Mouse (Mus musculus): Measurements from ENCODE around the gene Vav2.

Vav2 gene

DNA sequence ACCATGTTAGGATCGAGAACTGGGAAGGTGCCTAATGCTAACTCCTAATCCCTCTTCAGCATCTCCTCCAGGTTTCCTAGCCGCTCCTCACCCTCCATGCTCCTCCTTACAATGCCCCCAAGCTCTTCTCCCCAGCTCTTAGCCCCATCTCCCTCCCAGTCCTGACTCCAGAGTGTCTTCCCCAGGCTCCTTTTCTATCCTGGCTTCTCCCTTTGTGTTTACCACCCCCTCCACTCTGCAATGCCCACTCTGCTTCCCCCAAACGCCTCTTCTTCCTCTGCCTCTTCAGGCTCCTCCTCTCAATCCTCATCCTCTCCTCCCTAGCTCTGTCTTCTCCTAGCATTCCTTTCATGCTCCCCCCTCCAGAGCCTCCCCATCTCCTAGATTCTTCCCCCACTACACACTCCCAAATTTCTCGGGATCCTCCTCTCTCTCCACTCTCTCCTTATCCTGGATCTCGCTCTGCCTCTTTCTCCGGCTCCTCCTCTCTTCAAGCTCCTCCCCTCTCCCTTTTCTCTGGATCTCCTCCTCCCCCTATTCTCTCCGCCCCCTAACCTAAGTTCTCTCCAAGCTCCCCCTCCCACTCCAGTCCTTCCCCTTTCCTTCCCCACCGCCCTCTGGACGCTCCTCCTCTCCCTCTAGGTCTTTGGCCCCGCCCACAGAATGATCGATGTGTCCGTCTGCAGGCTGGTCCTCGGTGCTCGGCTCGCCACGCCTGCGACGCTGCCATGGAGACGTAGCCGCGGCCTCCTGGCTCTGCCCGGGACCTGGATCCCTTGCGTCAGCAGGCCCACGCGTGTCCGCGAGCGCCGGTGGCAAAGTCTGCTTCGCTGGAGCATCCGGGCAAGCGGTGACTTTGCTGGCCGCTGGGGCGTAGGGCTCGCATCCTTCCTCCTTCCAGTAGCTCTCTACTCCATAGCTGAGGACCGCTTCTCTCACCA, 15.2 kb upstream of the Vav2 start, which contains the start of gene Brd3os:
Brd3os (plus strand) TSS at position 558 of the 941 bp plus-strand sequence.
- DNase-seq (ENCODE audit: low read depth, low spot score) = peak; percentile 99

DNA sequence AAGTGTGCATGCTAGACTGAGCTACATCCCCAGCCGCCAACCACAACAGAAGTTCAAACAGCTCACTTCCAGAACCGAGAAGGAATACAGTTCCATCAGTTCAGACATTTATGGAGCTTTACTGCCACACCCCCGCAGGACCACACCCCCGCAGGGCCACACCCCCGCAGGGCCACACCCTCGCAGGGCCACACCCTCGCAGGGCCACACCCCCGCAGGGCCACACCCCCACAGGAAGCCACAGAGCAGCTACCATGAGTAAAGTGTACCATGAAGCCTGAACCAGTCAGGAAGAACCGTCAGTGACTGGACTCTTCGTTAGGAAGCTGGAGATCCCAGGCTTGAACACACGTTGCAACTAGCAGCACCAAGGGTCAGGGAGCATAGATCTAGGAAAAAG, 11.4 kb upstream of the Vav2 start:
- DNase-seq (ENCODE audit: low read depth, low spot score) = peak; percentile 48

DNA sequence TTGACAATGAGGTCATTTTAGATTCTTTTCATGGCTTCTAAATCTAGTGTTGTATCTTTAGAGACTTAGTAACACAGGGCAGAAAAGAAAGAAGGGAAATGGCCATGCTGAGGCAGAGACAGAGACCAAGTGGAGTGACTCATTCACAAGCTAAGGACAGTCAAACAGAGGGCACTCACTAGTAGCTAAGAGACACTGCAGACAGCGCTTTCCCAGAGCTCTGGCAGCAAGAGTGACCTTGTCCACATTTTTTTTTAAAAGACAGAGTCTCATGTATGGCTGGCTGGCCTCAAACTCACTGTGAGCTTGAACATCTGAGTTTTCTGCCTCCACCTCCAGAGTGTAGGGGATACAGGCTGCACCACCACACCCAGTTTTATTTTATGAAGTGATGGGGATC, 11.0 kb upstream of the Vav2 start:
- DNase-seq (ENCODE audit: low read depth, low spot score) = no peak

DNA sequence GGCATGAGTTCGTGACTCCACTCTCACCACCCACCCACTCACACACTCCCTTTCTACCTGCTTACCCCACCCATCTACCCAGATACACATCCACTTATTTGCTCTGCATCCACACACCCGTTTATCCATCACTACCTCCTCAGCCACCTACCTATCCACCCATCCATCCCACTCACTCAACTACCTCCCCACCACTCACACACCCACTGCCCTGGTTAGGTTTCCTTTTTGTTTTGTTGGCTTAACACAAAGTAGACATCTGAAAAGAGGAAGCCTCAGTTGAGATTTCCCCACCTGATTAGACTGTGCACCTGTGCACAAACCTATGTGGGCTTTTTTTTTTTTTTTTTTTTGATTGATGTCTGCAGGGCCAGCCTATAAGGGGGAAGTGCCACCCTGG, 5.8 kb upstream of the Vav2 start:
- DNase-seq (ENCODE audit: low read depth, low spot score) = no peak

DNA sequence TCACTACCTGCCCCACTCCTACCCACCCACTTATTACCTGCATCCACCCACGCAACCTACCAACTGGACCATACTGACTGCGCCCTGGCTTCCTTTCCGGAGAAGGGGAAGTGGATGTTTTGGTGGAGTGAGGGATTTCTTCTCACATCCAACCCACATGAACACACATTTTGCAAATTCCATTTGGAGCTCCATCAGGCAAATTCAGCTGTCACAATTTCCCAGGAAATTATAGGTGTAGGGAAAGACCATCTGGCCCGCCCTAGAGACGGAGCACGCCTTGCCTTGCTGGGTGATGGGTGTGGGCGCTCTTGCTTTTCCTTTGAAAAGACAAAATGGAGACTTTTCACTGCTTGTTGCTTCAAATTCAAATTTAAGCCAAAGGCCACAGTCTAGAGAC, 3.8 kb upstream of the Vav2 start:
- no peak for DNase-seq (ENCODE audit: low read depth, low spot score)

DNA sequence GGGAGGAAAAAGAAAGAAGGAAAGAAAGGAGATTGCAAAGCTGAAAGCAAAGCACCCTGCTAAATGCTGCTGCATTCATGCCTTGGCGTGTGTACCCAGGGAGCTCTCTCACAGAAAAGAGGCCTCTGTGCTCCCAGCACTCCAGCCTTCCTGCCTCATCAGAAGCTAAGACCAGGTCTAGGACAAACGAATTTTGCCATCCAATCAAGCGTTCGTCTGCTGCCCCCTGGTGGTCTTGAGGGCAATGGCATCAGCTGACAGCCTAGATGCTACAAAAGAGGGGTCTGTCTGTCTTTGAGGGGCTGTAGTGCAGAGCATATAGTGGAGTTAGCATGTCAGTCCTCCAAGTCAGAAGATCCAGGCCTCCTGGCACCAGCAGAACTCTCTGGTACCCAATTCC, 1.2 kb upstream of the Vav2 start:
- peak; percentile 86 for DNase-seq (ENCODE audit: low read depth, low spot score)

DNA sequence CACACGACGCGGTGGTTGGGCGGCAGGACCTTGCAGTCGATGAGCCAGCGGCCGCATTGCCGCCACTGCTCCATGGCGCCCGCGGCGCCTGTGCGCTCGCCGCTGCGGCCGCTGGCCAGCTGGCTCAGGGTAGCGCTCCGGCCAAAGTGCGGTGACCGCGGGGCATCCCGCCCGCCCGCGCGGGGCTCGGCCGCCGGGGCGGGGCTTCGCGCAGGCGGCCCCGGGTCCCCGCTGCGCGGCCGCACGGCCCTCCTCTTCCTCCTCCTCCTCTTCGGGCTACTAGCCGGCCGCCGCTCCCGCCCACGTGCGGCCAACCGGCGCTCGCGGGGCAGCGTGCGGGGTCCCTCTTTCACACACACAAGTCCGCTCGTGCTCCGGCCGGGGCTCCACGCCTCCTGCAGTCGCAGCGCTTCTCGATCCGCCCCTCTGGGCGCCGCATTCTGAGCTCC, 403 bp downstream of the Vav2 start:
- no peak for DNase-seq (ENCODE audit: low read depth, low spot score)

DNA sequence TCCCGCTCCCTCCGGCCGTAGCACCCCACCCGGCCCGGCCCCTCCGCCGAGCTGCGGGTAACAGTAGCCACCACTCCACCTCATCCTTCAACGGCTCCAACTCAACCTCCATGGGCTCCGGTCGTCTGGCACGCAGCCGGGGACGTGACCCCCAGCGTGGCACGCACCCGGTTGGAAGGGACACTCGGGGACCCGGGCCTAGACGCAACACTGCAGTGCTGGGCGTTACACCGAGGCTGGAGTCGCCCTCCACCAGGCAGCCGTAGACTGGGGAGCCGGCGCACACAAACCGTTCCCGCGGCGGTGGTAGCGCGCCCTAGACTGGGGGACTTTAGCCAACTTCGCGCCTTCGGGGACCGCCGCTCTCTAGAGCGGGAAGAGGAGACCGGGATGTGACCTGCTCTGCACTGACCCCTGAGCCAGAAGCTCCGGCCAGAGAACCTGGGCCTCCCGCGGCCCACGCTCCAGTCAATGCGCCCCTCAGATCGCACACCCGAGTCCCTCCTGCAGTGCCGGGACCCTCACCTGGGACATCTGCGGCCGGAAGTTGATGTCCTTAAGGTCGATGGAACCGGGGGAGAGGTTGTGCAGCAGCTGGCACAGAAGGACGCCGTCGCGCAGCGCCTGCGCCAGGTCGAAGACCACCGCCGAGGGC, 955 bp downstream of the Vav2 start:
- no peak for DNase-seq (ENCODE audit: low read depth, low spot score)

DNA sequence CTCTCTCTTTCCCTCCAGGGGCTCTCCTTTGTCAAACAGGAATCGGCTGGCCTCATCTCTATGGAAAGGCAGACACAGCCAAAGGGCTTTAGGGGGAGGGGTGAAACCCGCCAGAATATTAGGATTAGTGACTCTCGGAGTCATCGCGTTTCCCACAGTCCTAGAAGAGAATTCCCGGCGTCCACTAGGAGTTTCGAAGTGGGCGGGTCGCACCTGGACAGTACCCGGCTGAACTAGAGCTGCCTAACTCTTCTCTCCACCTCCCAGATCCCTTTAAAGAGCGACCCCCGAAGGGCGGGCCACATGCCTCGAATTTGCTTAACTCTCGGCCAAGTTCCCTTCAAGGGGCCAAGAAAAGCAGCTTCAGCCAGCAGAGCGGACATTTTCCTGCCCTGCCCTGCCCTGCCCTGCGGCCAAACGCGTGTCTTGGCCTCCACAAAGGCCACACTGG, 1.6 kb downstream of the Vav2 start:
- DNase-seq (ENCODE audit: low read depth, low spot score) = peak; percentile 68

DNA sequence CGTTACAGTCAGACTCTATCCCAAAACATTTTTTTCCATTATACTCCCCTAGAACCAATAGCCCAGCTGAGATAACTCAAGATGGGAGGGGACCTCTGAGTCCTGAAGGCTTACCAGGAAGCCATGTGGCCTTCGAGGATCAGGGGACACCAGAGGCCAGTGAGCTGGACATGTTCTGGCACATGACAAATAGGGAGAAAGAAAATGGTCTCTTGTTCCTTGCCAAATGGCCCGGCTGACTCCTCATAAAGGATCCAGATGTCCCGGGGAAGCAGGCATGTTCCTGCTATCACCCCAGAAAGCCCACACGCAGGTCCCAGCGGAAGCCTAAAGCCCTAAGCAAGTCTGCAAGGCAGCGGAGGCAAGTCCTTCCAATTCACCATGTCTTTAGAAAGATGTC, 3.2 kb downstream of the Vav2 start:
- DNase-seq (ENCODE audit: low read depth, low spot score) = no peak

DNA sequence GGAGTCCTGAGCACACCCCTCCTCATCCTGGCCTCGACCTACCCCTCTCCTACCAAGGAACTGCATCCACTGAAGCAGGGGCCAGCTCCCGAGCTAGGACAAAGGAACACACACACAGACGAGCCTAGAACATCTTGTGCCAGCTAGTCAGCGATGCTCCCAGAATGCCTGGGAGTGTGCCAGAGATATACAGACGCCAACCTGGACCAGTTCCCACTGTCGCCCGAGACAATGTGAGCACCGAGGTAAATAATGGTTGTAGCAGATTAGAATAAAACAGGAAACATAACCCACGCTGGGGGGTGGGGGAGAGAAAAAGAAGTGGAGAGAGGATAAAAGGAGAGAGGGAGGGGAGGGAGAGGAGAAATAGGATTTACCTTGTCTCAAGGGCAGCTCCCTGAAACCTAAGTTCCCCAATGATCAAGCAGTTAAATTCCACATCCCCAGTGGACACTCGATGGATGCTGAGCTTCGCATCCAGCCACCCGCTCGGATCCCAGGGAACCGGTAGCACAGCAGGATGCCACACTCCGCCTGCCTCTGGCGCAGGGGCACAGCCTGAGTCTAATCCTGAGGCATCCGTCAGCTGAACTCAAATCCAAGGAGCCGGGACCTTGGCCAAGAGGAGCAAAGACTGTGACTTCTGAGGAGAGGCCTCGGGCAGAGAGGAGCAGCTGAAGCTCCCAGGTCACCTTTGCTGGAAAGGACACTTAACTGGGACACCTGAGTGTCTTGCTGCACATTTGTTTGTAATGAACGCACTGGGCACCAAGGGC, 5.4 kb downstream of the Vav2 start:
- no peak for DNase-seq (ENCODE audit: low read depth, low spot score)

DNA sequence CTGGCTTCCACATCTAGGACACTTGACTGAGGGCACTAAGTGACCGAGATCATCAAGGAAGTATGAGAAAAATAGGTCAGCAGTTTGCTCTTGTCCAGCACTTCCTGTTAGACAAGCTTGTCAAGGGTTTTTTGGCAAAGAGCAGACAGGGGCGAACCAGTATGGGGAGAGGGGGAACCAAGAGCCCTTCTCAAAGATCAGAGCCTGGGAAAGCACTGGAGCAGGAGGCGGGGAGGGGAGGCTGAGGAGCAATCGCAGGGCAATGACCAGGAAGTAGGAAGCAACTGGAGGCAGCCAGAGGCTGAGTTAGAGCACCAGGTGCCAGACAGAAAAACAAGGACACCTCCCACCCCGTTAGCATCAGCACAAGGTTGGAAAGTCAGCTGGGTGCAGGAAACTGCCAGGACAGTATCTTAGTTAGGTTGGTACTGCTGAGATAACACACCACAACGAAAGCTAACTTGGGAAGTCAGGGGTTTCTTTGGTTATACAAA, 8.2 kb downstream of the Vav2 start:
- DNase-seq (ENCODE audit: low read depth, low spot score) = no peak

DNA sequence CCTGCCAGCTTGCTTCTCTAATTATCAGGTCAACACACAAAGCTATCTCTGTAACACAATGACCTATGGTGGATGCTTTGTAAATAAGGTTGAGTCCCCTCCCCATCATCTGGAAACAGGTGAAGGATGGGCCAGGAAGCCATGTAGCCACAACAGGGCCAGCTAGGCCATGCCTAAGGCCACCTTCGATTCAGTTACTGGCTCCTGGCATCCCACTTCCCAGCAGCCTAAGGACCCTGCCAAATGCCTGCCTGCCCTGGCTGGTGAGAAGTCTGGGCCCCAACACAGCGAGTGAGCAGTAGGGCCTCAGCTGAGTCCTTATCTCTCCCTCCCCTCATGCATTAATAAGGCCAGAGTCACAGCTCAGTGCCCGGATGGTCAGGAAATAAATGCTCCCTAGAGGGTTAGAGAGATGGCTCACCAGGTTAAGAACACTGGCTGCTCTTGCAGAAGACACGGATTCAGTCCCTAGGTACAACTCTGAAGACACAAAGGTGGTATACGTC, 9.1 kb downstream of the Vav2 start:
- no peak for DNase-seq (ENCODE audit: low read depth, low spot score)

DNA sequence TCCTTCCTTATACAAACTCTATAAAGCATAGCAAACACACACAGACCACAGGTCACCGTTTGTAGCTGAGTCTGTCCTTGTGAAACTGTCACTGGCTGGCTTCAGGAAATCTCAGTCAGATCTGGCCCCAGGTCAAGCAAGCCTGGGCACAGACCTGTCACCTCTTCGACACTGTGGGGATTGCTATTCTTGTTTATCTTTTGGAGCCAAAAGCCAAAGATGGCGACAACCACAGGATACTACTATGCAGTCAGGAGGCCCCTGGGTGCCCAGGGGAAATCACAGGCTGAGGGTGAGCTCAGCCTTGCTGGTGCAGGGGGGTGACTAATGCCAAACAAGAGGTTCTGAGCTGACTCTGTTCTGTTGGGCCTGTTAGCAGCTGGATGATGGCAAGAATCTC, 10.4 kb downstream of the Vav2 start:
- DNase-seq (ENCODE audit: low read depth, low spot score) = no peak

DNA sequence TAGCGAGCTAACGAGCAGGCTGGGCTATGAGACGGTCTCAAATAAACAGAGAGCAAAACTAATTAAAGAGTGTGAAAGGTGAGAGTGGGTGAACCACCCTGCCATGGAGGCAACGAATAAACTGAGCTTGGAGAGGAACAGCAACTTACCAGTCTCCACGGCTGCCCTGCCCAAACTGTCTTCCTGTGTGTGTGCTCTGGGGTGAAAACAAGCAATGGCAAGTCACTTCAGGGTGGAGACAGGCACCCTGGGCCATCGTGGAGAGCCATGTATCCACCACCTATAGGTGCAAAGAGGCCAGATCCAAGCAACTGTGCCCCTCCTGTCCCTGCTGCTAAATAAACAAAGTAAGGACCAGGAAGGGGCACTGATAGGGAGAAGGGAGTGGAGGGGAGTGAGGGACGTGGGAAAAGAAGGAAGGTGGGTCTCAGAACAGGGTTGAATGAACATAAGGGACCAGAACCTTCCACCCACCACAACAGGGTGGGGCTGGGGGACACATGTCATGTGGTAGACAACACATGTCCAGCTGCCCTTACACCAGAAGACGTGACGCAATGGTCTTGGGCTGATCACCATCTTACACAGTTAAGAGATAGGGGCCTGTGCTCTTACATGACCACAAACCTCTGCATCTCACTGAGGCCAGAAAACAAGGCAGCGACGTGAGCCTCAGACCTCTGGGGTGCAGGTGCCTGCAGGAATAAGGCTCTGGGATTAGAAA, 11.6 kb downstream of the Vav2 start:
- no peak for DNase-seq (ENCODE audit: low read depth, low spot score)

DNA sequence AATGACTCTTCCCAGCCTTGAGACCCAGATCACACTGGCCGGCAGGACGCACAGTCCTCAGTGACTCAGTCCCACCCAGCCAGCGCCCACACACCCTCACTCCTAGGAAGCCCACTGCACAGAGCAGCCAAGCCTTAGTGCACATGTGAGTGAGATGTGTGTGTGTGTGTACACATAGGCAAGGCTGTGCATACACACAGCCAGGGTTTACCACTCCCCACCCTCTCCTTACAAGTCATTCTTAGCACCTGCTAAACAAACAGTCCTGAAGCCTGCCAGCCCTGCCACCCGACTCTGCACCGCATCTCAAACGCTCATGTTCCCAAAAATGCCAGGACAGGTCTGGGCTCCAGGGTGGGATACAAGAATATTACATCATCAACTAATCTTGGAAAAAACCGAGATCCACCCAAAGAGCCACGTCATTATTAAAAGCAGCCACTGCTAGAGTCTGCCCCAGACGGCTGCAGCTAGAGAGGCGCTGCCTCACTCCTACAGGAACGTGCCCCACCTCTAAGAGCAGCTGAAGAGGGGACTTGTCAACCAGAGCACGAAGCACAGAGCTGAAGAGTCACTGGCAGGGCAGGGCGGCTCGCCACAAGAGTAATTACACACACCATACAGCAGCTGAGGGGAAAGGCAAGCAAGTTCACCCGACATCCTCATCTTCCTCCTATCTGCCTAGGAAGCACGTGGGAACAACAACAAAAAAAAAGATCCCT, 12.7 kb downstream of the Vav2 start:
- DNase-seq (ENCODE audit: low read depth, low spot score) = no peak

DNA sequence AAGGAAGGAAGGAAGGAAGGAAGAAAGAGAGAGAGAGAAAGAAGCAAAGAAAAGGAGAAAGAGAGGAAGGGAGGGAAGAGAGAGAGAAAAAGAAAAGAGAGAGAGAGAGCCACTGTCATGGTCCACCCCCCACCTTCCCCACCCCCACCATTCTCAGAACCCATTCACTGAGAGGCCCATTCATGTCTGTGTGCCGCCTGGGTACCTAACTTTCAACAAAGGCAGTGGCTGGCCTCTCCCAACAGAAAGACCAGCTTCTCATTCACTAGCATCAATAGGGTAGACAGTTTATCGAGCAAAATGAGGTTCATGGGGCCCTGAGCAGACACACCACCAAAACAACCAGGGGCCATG, 13.3 kb downstream of the Vav2 start:
- no peak for DNase-seq (ENCODE audit: low read depth, low spot score)

DNA sequence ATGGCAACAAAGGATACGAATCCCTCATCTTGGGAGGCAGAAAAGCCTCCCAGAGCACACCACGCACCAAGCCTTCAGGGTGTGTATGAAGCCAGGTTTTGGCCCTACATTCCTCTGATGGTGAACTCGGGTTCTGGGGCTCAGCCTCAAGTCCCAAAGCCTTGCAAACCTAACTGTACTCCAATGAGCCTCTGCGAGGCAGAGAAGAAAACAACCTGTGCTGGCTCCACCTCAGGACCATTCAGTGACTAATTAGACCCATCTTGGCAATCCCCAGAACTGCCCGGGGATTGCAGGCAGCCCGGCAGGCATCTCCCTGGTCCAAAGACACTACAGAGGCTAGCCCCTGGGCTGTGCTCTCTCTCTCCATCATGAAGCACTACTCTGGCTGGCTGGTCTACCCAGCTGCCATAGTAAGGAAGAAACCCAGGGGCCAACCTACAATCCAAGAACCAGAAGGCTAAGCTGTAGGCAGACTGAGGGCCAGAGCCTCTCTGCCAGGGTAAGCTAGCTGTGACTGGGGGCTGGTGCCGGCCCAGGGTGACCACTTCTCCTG, 14.5 kb downstream of the Vav2 start:
- DNase-seq (ENCODE audit: low read depth, low spot score) = no peak

DNA sequence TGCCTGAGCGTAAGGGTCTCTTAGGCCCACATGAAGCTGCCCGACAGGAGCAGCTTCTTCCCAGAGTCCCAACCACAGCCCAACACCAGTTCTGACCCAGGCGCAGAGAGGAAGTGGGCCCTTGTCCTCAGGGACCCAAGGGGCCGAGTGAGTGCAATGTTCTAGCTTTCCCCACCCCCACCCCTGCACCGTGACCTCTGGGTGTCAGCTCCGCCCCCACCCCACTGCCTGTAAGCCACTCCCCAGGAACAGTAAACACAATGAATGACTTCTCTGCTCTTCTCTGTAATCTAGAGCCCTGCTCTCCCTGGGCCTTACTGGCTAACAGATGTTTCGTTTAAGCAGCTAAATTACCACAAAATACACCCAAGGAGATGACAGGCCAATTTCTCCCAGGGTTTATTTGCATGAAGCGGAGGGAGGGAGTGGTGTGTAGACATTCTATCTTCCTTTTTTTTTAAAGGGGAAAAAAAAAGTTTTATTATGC, 15.1 kb downstream of the Vav2 start:
- DNase-seq (ENCODE audit: low read depth, low spot score) = peak; percentile 74
